Mouse (Mus musculus) midbrain, embryonic 16.5 days (tissue): ENCODE data around the gene Naa38. TPM values are rescaled to one million over a fixed set of nuclear protein-coding genes. Genes with fewer than 3 reads are reported as not detected.
A peak's percentile ranks its signal among the peaks of the same experiment; 100 is the strongest.

Source experiments
- ATAC-seq: fragments of 200-750 bp; cut with Nextera tagmentation; 2 replicates; pipeline ENCODE4 v1.8.0; 2017; ENCODE audit warnings: moderate TSS enrichment
- H3K27ac ChIP-seq: fragments of 300-500 bp; sonication (generic); 2 replicates; pipeline ENCODE4 v1.5.1; 2014; ENCODE audit warnings: mild to moderate bottlenecking, low read length, mixed read lengths
- H3K27me3 ChIP-seq: fragments of 300-500 bp; sonication (generic); 2 replicates; pipeline ENCODE4 v1.6.1; 2014; ENCODE audit warnings: low read depth, low read length, mixed read lengths; ENCODE audit not compliant: control insufficient read depth, insufficient read depth
- H3K36me3 ChIP-seq: fragments of 300-500 bp; sonication (generic); 2 replicates; pipeline ENCODE4 v1.6.1; 2014; ENCODE audit warnings: mild to moderate bottlenecking, low read length, moderate library complexity, mixed read lengths; ENCODE audit not compliant: control insufficient read depth, insufficient read depth
- H3K4me1 ChIP-seq: fragments of 300-500 bp; sonication (generic); 2 replicates; pipeline ENCODE4 v1.6.1; 2014; ENCODE audit warnings: mild to moderate bottlenecking, low read length, mixed read lengths; ENCODE audit not compliant: control insufficient read depth, insufficient read depth
- H3K4me2 ChIP-seq: fragments of 300-500 bp; sonication (generic); 2 replicates; pipeline ENCODE4 v1.6.1; 2014; ENCODE audit warnings: mild to moderate bottlenecking, low read length, mixed read lengths
- H3K4me3 ChIP-seq: fragments of 300-500 bp; sonication (generic); 2 replicates; pipeline ENCODE4 v1.5.1; 2014; ENCODE audit warnings: low read depth, mild to moderate bottlenecking, low read length, moderate library complexity, mixed read lengths
- H3K9ac ChIP-seq: fragments of 300-500 bp; sonication (generic); 2 replicates; pipeline ENCODE4 v1.6.1; 2014; ENCODE audit warnings: low read depth, low read length, mixed read lengths
- H3K9me3 ChIP-seq: fragments of 300-500 bp; sonication (generic); replicated peaks from 2 replicates; pipeline ENCODE4 v1.6.1; 2014; ENCODE audit warnings: mild to moderate bottlenecking, low read length, mixed read lengths; ENCODE audit not compliant: control insufficient read depth, poor library complexity, severe bottlenecking
- WGBS: fragments of 180-500 bp; shearing (Covaris S2); extraction: QIAGEN DNeasy Blood & Tissue Kit; methylation state at CpG from one replicate; pipeline ENCODE4 v1.1.7; 2014; 5-methylcytosine and 5-hydroxymethylcytosine counted together
- polyA plus RNA-seq: library from polyadenylated mRNA; unstranded; fragments of >200 nt; fragmentation: Nextera tagmentation; extraction: Ambion mirVana; gene quantifications from 2 replicates; pipeline ENCODE4 v1.2.1, GENCODE M21; 2015

Gene Naa38
- polyA plus RNA-seq, 1 experiment from 2014 or later = 89.6 TPM

GRCm38 (mm10) chr11:69371601-69372000, 23.7 kb upstream of the Naa38 start:
- Histone ChIP-seq H3K4me1 (peaks cover 19% of the 10 kb centered on the region), H3K27me3 (no peaks in the 10 kb centered on the region), H3K4me3 (no peak overlapping the region), H3K4me2 (peak overlapping the region; percentile 39), H3K27ac (peak overlapping the region; percentile 77), H3K9me3 (no peaks in the 10 kb centered on the region), H3K36me3 (no peaks in the 10 kb centered on the region), H3K9ac (peak overlapping the region; percentile 36)
- ATAC-seq = no peak
- 27% methylated on average over 12 of the region's 12 CpGs for WGBS

GRCm38 (mm10) chr11:69372056-69372779, 23.1 kb upstream of the Naa38 start:
- no peaks in the 10 kb centered on the region for H3K36me3 ChIP-seq
- peak overlapping the region; percentile 39; the same call in 1 of the 2 replicates for H3K4me2 ChIP-seq
- 45% methylated on average over 12 of the region's 12 CpGs for WGBS
- peaks cover 19% of the 10 kb centered on the region for H3K4me1 ChIP-seq
- no peaks in the 10 kb centered on the region for H3K27me3 ChIP-seq
- H3K4me3 ChIP-seq = no peak overlapping the region
- H3K9me3 ChIP-seq = no peaks in the 10 kb centered on the region
- H3K9ac ChIP-seq = no peak overlapping the region; the same call in 1 of the 2 replicates
- peak overlapping the region; percentile 77 for H3K27ac ChIP-seq
- no peak for ATAC-seq

- 62% methylated on average over 3 of the region's 3 CpGs for WGBS
- Histone ChIP-seq H3K9me3 (no peaks in the 10 kb centered on the region), H3K36me3 (no peaks in the 10 kb centered on the region), H3K9ac (no peak overlapping the region), H3K4me2 (no peak overlapping the region), H3K4me3 (no peak overlapping the region), H3K27ac (no peak overlapping the region), H3K27me3 (no peaks in the 10 kb centered on the region), H3K4me1 (peaks cover 19% of the 10 kb centered on the region)
- ATAC-seq = no peak
Observed at GRCm38 (mm10) chr11:69372780-69373170, 22.5 kb upstream of the Naa38 start.

- no peak overlapping the region for H3K4me3 ChIP-seq
- H3K27ac ChIP-seq = no peak overlapping the region
- ATAC-seq = no peak
- H3K27me3 ChIP-seq = no peaks in the 10 kb centered on the region
- H3K36me3 ChIP-seq = no peaks in the 10 kb centered on the region
- H3K4me1 ChIP-seq = peaks cover 19% of the 10 kb centered on the region
- H3K9ac ChIP-seq = no peak overlapping the region
- 93% methylated on average over 16 of the region's 16 CpGs for WGBS
- no peak overlapping the region for H3K4me2 ChIP-seq
- H3K9me3 ChIP-seq = no peaks in the 10 kb centered on the region
Observed at GRCm38 (mm10) chr11:69373223-69373965, 21.9 kb upstream of the Naa38 start.

- H3K4me3 ChIP-seq = no peak overlapping the region
- no peak overlapping the region for H3K9ac ChIP-seq
- no peak overlapping the region for H3K4me2 ChIP-seq
- H3K27me3 ChIP-seq = no peaks in the 10 kb centered on the region
- H3K9me3 ChIP-seq = no peaks in the 10 kb centered on the region
- peaks cover 17% of the 10 kb centered on the region for H3K4me1 ChIP-seq
- ATAC-seq = no peak
- H3K27ac ChIP-seq = no peak overlapping the region
- WGBS = 87% methylated on average over 4 of the region's 4 CpGs
- H3K36me3 ChIP-seq = no peaks in the 10 kb centered on the region
Observed at GRCm38 (mm10) chr11:69375646-69376045, 19.6 kb upstream of the Naa38 start.

- no peaks in the 10 kb centered on the region for H3K9me3 ChIP-seq
- H3K4me3 ChIP-seq = no peak overlapping the region
- WGBS = 85% methylated on average over 3 of the region's 3 CpGs
- no peak overlapping the region for H3K27ac ChIP-seq
- no peaks in the 10 kb centered on the region for H3K27me3 ChIP-seq
- H3K4me1 ChIP-seq = no peaks in the 10 kb centered on the region
- no peak overlapping the region for H3K4me2 ChIP-seq
- ATAC-seq = no peak
- H3K9ac ChIP-seq = no peak overlapping the region
- no peaks in the 10 kb centered on the region for H3K36me3 ChIP-seq
Observed at GRCm38 (mm10) chr11:69377766-69378165, 17.5 kb upstream of the Naa38 start.

- H3K4me2 ChIP-seq = no peak overlapping the region
- 88% methylated on average over 3 of the region's 3 CpGs for WGBS
Observed at GRCm38 (mm10) chr11:69379600-69379999, 15.7 kb upstream of the Naa38 start.

GRCm38 (mm10) chr11:69381356-69381755, 13.9 kb upstream of the Naa38 start:
- ATAC-seq = no peak
- WGBS = 80% methylated on average over 6 of the region's 6 CpGs

More at GRCm38 (mm10) chr11:69379600-69379999, 15.7 kb upstream of the Naa38 start:
- Histone ChIP-seq H3K36me3 (no peaks in the 10 kb centered on the region), H3K27me3 (no peaks in the 10 kb centered on the region), H3K9ac (no peak overlapping the region), H3K9me3 (no peaks in the 10 kb centered on the region), H3K4me1 (no peaks in the 10 kb centered on the region), H3K27ac (no peak overlapping the region), H3K4me3 (no peak overlapping the region)
- no peak for ATAC-seq

GRCm38 (mm10) chr11:69382478-69383105, 12.7 kb upstream of the Naa38 start:
- Histone ChIP-seq H3K36me3 (no peaks in the 10 kb centered on the region), H3K9ac (no peak overlapping the region)
- no peak for ATAC-seq

More at GRCm38 (mm10) chr11:69381356-69381755, 13.9 kb upstream of the Naa38 start:
- H3K36me3 ChIP-seq = no peaks in the 10 kb centered on the region
- H3K4me3 ChIP-seq = no peak overlapping the region
- H3K27ac ChIP-seq = no peak overlapping the region
- no peaks in the 10 kb centered on the region for H3K27me3 ChIP-seq
- H3K9ac ChIP-seq = no peak overlapping the region
- no peaks in the 10 kb centered on the region for H3K4me1 ChIP-seq
- H3K4me2 ChIP-seq = no peak overlapping the region
- no peaks in the 10 kb centered on the region for H3K9me3 ChIP-seq

More at GRCm38 (mm10) chr11:69382478-69383105, 12.7 kb upstream of the Naa38 start:
- no peaks in the 10 kb centered on the region for H3K27me3 ChIP-seq
- 70% methylated on average over 10 of the region's 10 CpGs for WGBS
- no peak overlapping the region for H3K27ac ChIP-seq
- no peak overlapping the region for H3K4me3 ChIP-seq
- no peaks in the 10 kb centered on the region for H3K9me3 ChIP-seq
- H3K4me1 ChIP-seq = no peaks in the 10 kb centered on the region
- H3K4me2 ChIP-seq = no peak overlapping the region
